Mouse (Mus musculus): ENCODE data around the gene H6pd.

GRCm38 (mm10) chr4:150008325-150008852 lies 434 bp downstream of the H6pd start:
- TF ChIP-seq CTCF (IDR thresholded peaks at IDR 0.05; ENCODE audit: insufficient read depth, low read depth, low read length) (peak; percentile 63), POLR2A (IDR thresholded peaks at IDR 0.05; ENCODE audit: insufficient read depth, low read depth, low read length) (no peak)
